Mouse (Mus musculus) myocyte (in vitro differentiated cells): ENCODE data around the gene Parvb.

ENCODE experiments used
- CEBPB ChIP-seq: IDR thresholded peaks from 2 replicates; pipeline ENCODE4 v1.6.1; 2011; ENCODE audit warnings: mild to moderate bottlenecking, moderate library complexity; ENCODE audit not compliant: poor library complexity, insufficient read depth, severe bottlenecking
- MAX ChIP-seq: IDR thresholded peaks from one replicate; pipeline ENCODE4 v1.6.1; 2011; ENCODE audit warnings: low read depth, mild to moderate bottlenecking, control low read depth
- MYOD1 ChIP-seq, 3 experiments: IDR thresholded peaks; one replicate each; pipeline ENCODE4 v1.6.1; 2011; ENCODE audit warnings: control low read depth in 2 of 3, low read depth in 2 of 3, mild to moderate bottlenecking in 2 of 3, moderate library complexity in 1 of 3; ENCODE audit not compliant: insufficient read length in 2 of 3, control insufficient read depth in 1 of 3
- POLR2A ChIP-seq: IDR thresholded peaks from one replicate; pipeline ENCODE4 v1.6.1; 2011; ENCODE audit warnings: low read depth, mild to moderate bottlenecking, control low read depth, moderate library complexity; ENCODE audit not compliant: insufficient read length
- POLR2AphosphoS2 ChIP-seq: IDR thresholded peaks from one replicate; pipeline ENCODE4 v1.6.1; 2011; ENCODE audit warnings: low read depth, control low read depth; ENCODE audit not compliant: insufficient read length
- SRF ChIP-seq: IDR thresholded peaks from one replicate; pipeline ENCODE4 v1.6.1; 2011; ENCODE audit warnings: low read depth; ENCODE audit not compliant: control insufficient read depth, insufficient read length
- TCF12 ChIP-seq: IDR thresholded peaks from one replicate; pipeline ENCODE4 v1.6.1; 2011; ENCODE audit warnings: mild to moderate bottlenecking, control low read depth; ENCODE audit not compliant: poor library complexity, insufficient read depth, severe bottlenecking
- TCF3 ChIP-seq: IDR thresholded peaks from one replicate; pipeline ENCODE4 v1.6.1; 2011; ENCODE audit warnings: low read depth, control low read depth; ENCODE audit not compliant: insufficient read length
- USF1 ChIP-seq: IDR thresholded peaks from one replicate; pipeline ENCODE4 v1.6.1; 2011; ENCODE audit warnings: low read depth, mild to moderate bottlenecking, control low read depth, moderate library complexity

DNA sequence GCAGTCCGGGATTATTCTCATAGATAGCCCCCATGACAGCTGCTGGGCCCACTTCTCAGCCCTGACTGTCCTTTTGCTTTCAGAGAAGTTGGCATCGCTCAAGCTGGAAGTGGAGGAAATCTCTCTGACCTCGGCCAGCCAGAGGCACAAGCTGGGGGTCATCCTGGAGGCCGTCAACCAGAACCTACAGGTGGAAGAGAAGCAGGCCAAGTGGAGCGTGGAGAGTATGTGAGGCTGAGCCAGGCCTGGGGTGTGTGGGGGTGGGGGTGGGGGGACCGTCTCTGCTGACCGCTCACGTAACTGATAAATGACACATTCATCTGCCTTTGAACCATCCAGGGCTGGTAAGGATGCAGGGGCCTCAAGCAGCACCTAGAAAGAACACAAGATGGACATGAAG is 98.1 kb downstream of the Parvb start:
- TF ChIP-seq POLR2A = no peak
- TF ChIP-seq CEBPB = no peak
- no peak for TF ChIP-seq MAX
- TF ChIP-seq TCF12 = no peak
- no peak for TF ChIP-seq USF1
- TF ChIP-seq TCF3 = no peak
- TF ChIP-seq POLR2AphosphoS2 = no peak
- no peak for TF ChIP-seq SRF
- TF ChIP-seq MYOD1 (IDR thresholded peaks at IDR 0.05; ENCODE audit: control insufficient read depth in 1 of 3, insufficient read length in 2 of 3, low read depth in 2 of 3) = no peak
